Mouse (Mus musculus): ENCODE measurements at regions not wholly inside any gene's neighbourhood (a gene's known extent, or its start where the extent isn't known, plus 50 kb on each side); places are given as distances from the start of the nearest gene placed in this dataset.

GRCm38 (mm10) chr3:120811901-120812300 is 359.6 kb downstream of the Rwdd3 start:
- Histone ChIP-seq H3K4me1 (replicated peaks; ENCODE audit: control insufficient read depth in 2 of 2, insufficient read depth in 2 of 2, low read length in 1 of 2) (no peaks in the 10 kb centered on the region), H3K36me3 (replicated peaks; ENCODE audit: control insufficient read depth, insufficient read depth, low read depth) (no peaks in the 10 kb centered on the region), H3K9ac (replicated peaks) (no peak overlapping the region), H3K27ac (no peak overlapping the region), H3K27me3 (ENCODE audit: control insufficient read depth, insufficient read depth, low read length) (no peaks in the 10 kb centered on the region), H3K4me3 (ENCODE audit: insufficient read depth in 1 of 2, low read depth in 2 of 2, low read length in 2 of 2) (no peak overlapping the region), H3K4me2 (ENCODE audit: low read depth) (no peak overlapping the region), H3K9me3 (ENCODE audit: control insufficient read depth, low read length) (no peaks in the 10 kb centered on the region)
- ATAC-seq (ENCODE audit: insufficient read depth) (no peak), DNase-seq (ENCODE audit: low read depth in 3 of 3, low spot score in 3 of 3) (no peak)
- TF ChIP-seq CTCF (IDR thresholded peaks at IDR 0.05; ENCODE audit: low read depth): no peak
- TF ChIP-seq EP300 (IDR thresholded peaks at IDR 0.05; ENCODE audit: low read depth): no peak
- 29% methylated on average over 2 of the region's 2 CpGs for WGBS (ENCODE audit: insufficient replicate concordance)

GRCm38 (mm10) chr3:120810527-120810926 is 361.0 kb downstream of the Rwdd3 start:
- Histone ChIP-seq H3K4me2 (ENCODE audit: low read depth) (no peak overlapping the region), H3K36me3 (replicated peaks; ENCODE audit: control insufficient read depth, insufficient read depth, low read depth) (no peaks in the 10 kb centered on the region), H3K4me1 (replicated peaks; ENCODE audit: control insufficient read depth in 2 of 2, insufficient read depth in 2 of 2, low read length in 1 of 2) (no peaks in the 10 kb centered on the region), H3K9me3 (ENCODE audit: control insufficient read depth, low read length) (no peaks in the 10 kb centered on the region), H3K27ac (no peak overlapping the region), H3K9ac (replicated peaks) (no peak overlapping the region), H3K27me3 (ENCODE audit: control insufficient read depth, insufficient read depth, low read length) (no peaks in the 10 kb centered on the region), H3K4me3 (ENCODE audit: insufficient read depth in 1 of 2, low read depth in 2 of 2, low read length in 2 of 2) (no peak overlapping the region)
- no peak for ATAC-seq (ENCODE audit: insufficient read depth)
- TF ChIP-seq EP300 (IDR thresholded peaks at IDR 0.05; ENCODE audit: low read depth) (no peak), CTCF (IDR thresholded peaks at IDR 0.05; ENCODE audit: low read depth) (no peak)
- WGBS (ENCODE audit: insufficient replicate concordance): 68% methylated on average over 5 of the region's 5 CpGs
- no peak for DNase-seq (ENCODE audit: low read depth in 3 of 3, low spot score in 3 of 3)

- TF ChIP-seq EP300 (IDR thresholded peaks at IDR 0.05; ENCODE audit: low read depth) (no peak), CTCF (IDR thresholded peaks at IDR 0.05; ENCODE audit: low read depth) (no peak)
- H3K9me3 ChIP-seq (ENCODE audit: control insufficient read depth, low read length): no peaks in the 10 kb centered on the region
- H3K4me2 ChIP-seq (ENCODE audit: low read depth): no peak overlapping the region
- no peaks in the 10 kb centered on the region for H3K4me1 ChIP-seq (replicated peaks; ENCODE audit: control insufficient read depth in 2 of 2, insufficient read depth in 2 of 2, low read length in 1 of 2)
- DNase-seq (ENCODE audit: low read depth in 3 of 3, low spot score in 3 of 3): no peak
- no peak overlapping the region for H3K4me3 ChIP-seq (ENCODE audit: insufficient read depth in 1 of 2, low read depth in 2 of 2, low read length in 2 of 2)
- no peak overlapping the region for H3K9ac ChIP-seq (replicated peaks)
- no peaks in the 10 kb centered on the region for H3K27me3 ChIP-seq (ENCODE audit: control insufficient read depth, insufficient read depth, low read length)
- no peaks in the 10 kb centered on the region for H3K36me3 ChIP-seq (replicated peaks; ENCODE audit: control insufficient read depth, insufficient read depth, low read depth)
- H3K27ac ChIP-seq: no peak overlapping the region
- ATAC-seq (ENCODE audit: insufficient read depth): no peak
- 56% methylated on average over 6 of the region's 6 CpGs for WGBS (ENCODE audit: insufficient replicate concordance)
Measured at GRCm38 (mm10) chr3:120810048-120810447, 361.4 kb downstream of the Rwdd3 start.

GRCm38 (mm10) chr3:120786659-120787058 is 384.8 kb downstream of the Rwdd3 start:
- Histone ChIP-seq H3K4me3 (ENCODE audit: insufficient read depth in 1 of 2, low read depth in 2 of 2, low read length in 2 of 2) (no peak overlapping the region), H3K4me2 (ENCODE audit: low read depth) (no peak overlapping the region), H3K27ac (no peak overlapping the region), H3K36me3 (replicated peaks; ENCODE audit: control insufficient read depth, insufficient read depth, low read depth) (no peaks in the 10 kb centered on the region), H3K4me1 (replicated peaks; ENCODE audit: control insufficient read depth in 2 of 2, insufficient read depth in 2 of 2, low read length in 1 of 2) (no peaks in the 10 kb centered on the region), H3K9me3 (ENCODE audit: control insufficient read depth, low read length) (no peaks in the 10 kb centered on the region), H3K27me3 (ENCODE audit: control insufficient read depth, insufficient read depth, low read length) (no peaks in the 10 kb centered on the region), H3K9ac (replicated peaks) (no peak overlapping the region)
- DNase-seq (ENCODE audit: low read depth in 3 of 3, low spot score in 3 of 3) (no peak), ATAC-seq (ENCODE audit: insufficient read depth) (no peak)
- 59% methylated on average over 9 of the region's 9 CpGs for WGBS (ENCODE audit: insufficient replicate concordance)
- TF ChIP-seq EP300 (IDR thresholded peaks at IDR 0.05; ENCODE audit: low read depth) (no peak), CTCF (IDR thresholded peaks at IDR 0.05; ENCODE audit: low read depth) (no peak)

- DNase-seq (ENCODE audit: low read depth in 3 of 3, low spot score in 3 of 3): no peak
- no peak for ATAC-seq (ENCODE audit: insufficient read depth)
- Histone ChIP-seq H3K9me3 (ENCODE audit: control insufficient read depth, low read length) (no peaks in the 10 kb centered on the region), H3K36me3 (replicated peaks; ENCODE audit: control insufficient read depth, insufficient read depth, low read depth) (no peaks in the 10 kb centered on the region), H3K4me3 (ENCODE audit: insufficient read depth in 1 of 2, low read depth in 2 of 2, low read length in 2 of 2) (no peak overlapping the region), H3K9ac (replicated peaks) (no peak overlapping the region), H3K4me1 (replicated peaks; ENCODE audit: control insufficient read depth in 2 of 2, insufficient read depth in 2 of 2, low read length in 1 of 2) (no peaks in the 10 kb centered on the region), H3K4me2 (ENCODE audit: low read depth) (no peak overlapping the region), H3K27ac (no peak overlapping the region), H3K27me3 (ENCODE audit: control insufficient read depth, insufficient read depth, low read length) (no peaks in the 10 kb centered on the region)
- WGBS (ENCODE audit: insufficient replicate concordance): 57% methylated on average over 6 of the region's 6 CpGs
- no peak for TF ChIP-seq CTCF (IDR thresholded peaks at IDR 0.05; ENCODE audit: low read depth)
- TF ChIP-seq EP300 (IDR thresholded peaks at IDR 0.05; ENCODE audit: low read depth): no peak
Measured at GRCm38 (mm10) chr3:120781486-120781885, 390.0 kb downstream of the Rwdd3 start.
